In the genomic region with DNA sequence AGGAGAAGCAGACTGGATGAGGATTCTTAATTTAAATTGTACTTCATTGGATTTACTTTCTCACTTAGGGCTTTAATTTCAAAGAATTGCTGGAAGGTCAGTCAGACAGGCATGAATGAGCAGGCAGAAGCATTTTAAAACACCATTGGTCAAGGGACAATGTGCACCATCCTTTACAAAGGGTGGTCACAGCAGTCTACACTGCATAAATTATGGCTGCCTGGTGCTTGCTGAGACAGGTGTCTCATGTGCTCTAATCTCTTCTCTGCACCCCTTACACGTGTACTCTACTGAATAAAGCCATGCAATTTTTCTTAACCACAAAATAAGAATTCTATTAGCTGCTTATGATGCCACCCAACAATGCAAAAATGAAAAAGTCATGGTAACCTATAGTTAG, we compare ENCODE assay signal across 22 mouse cellular contexts. TPM values are rescaled to one million over a fixed set of nuclear protein-coding genes. Genes with fewer than 3 reads are reported as not detected.
"Had no signal": no experiment of that assay in that cellular context is flagged by ENCODE, and none has a peak within 500 bp of the region (broad histone marks: within the 10 kb centered on the region; RNA-seq: fewer than 3 reads in every experiment).

No protein-coding gene starts in this region.

- H3K36me3 ChIP-seq: midbrain, embryonic 10.5 days; midbrain, embryonic 13.5 days had no signal

- H3K9me3 ChIP-seq: midbrain, embryonic 10.5 days; midbrain, embryonic 13.5 days had no signal

- DNase-seq: lung, adult 18-20 months; lung, embryonic 14.5 days; lung, postnatal 10 days; lung, postnatal 4 days; retina, postnatal 1 day; right cerebral cortex, adult 18-20 months; right cerebral cortex, postnatal 25 days; right cerebral cortex, postnatal 4 days; spleen, adult 18-20 months; thymus, adult 18-20 months; thymus, postnatal 14 days; thymus, postnatal 36 days had no signal

- H3K4me2 ChIP-seq: lung, embryonic 14.5 days; midbrain, embryonic 13.5 days had no signal

- H3K27ac ChIP-seq: midbrain, embryonic 10.5 days; midbrain, embryonic 13.5 days had no signal

- H3K4me3 ChIP-seq: midbrain, embryonic 10.5 days; midbrain, embryonic 13.5 days; myocyte had no signal

- ATAC-seq: midbrain, embryonic 13.5 days; midbrain, embryonic 16.5 days had no signal

- H3K4me1 ChIP-seq: midbrain, embryonic 13.5 days had no signal

- H3K27me3 ChIP-seq: midbrain, embryonic 13.5 days had no signal

- H3K9ac ChIP-seq: lung, embryonic 14.5 days; midbrain, embryonic 13.5 days had no signal

RNA-seq across cellular contexts. Expression of gene Fhl5, which starts 15.1 kb away (rescaled TPM):
- total RNA-seq: megakaryocyte, adult 5-6 weeks; megakaryocyte-erythroid progenitor cell, adult 5-6 weeks had no signal
- polyA plus RNA-seq: liver, embryonic 16.5 days; lung, embryonic 14.5 days; midbrain, embryonic 10.5 days; midbrain, embryonic 13.5 days; midbrain, embryonic 16.5 days; myocyte; neural tube, embryonic 11.5 days; neural tube, embryonic 14.5 days; small intestine, adult 2 months had no signal
